Mouse (Mus musculus) c-Kit-positive CD71-positive TER-119-positive erythroid progenitor cells, embryonic 14.5 days (primary cell): Measurements from ENCODE around the gene Naa16.
A peak's percentile ranks its signal among the peaks of the same experiment; 100 is the strongest.
"Not testable (repeated sequence)": the region's sequence is repeated elsewhere in the genome, so short reads cannot be mapped to it uniquely, and the experiment has no call there.

Source experiments
- DNase-seq: peaks from one replicate; pipeline ENCODE4 v3.0.0-alpha.2; 2013; ENCODE audit warnings: low spot score

The Naa16 gene

DNA sequence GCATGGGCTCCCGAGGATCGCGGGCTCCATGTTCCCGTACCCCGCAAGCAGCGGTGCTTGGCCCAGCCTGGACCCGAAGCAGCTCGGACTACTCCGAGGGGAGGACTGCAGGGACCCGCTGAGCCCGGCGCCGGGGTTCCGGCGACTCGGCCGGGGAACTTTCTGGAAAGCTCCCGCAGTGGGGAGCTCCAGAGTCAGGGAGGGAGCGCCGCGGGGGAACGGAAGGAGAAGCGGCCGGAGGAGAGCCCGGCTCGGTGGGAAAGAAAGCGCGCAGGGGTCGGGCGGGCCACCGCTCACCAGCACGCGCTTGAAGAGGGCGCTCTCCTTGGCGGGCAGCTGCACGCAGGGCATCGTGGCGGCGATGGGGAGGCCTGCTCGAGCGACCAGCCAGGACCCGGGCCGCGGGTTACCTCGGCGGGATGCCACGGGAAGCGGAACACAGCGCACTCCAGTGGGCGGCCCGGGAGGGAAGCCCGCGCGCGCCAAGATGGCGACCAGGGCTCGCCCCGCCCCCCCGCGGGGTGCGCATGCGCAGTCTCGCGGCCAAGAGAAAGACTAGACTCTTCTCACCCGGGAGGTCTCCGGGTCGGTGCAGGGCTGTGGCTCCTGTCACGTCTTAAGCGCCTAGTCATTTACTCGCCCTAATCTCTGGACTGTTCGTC lies at the start of gene Naa16:
TSS of gene Naa16 (minus strand) at position 514 of the 662 bp plus-strand sequence.
- DNase-seq = peak; percentile 93

DNA sequence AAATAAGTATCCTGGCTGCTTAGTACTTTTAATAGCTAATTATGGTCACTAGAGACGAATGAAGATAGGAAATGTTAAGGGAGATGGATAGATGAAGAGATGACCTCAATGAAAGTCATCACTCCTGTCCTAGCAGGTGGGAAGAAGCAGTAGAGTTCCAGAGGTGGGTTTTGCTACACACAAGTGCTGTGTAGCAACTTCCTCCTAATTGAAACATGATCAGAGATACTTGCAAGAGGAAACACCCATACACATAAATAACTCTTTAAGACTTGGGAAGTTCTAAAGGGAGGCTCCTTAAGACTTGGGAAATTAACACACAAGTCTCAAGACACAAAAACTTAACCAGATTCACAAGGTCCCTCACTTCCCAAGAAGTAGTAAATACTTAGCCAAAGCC lies 43.5 kb upstream of the Naa16 start:
- DNase-seq = no peak

DNA sequence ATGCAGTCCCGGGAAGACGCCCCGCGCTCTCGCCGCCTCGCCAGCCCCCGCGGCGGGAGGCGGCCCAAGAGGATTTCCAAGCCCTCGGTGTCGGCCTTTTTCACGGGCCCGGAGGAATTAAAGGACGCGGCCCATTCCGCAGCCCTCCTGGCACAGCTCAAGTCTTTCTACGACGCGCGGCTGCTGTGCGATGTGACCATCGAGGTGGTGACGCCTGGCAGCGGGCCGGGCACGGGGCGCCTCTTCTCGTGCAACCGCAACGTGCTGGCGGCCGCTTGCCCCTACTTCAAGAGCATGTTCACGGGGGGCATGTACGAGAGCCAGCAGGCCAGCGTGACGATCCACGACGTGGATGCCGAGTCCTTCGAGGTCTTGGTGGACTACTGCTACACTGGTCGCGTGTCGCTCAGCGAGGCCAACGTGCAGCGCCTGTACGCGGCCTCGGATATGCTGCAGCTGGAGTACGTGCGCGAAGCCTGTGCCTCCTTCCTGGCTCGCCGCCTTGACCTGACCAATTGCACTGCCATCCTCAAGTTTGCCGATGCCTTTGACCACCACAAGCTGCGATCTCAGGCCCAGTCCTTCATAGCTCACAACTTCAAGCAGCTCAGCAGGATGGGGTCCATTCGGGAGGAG lies 36.3 kb upstream of the Naa16 start:
- not testable (repeated sequence) for DNase-seq

DNA sequence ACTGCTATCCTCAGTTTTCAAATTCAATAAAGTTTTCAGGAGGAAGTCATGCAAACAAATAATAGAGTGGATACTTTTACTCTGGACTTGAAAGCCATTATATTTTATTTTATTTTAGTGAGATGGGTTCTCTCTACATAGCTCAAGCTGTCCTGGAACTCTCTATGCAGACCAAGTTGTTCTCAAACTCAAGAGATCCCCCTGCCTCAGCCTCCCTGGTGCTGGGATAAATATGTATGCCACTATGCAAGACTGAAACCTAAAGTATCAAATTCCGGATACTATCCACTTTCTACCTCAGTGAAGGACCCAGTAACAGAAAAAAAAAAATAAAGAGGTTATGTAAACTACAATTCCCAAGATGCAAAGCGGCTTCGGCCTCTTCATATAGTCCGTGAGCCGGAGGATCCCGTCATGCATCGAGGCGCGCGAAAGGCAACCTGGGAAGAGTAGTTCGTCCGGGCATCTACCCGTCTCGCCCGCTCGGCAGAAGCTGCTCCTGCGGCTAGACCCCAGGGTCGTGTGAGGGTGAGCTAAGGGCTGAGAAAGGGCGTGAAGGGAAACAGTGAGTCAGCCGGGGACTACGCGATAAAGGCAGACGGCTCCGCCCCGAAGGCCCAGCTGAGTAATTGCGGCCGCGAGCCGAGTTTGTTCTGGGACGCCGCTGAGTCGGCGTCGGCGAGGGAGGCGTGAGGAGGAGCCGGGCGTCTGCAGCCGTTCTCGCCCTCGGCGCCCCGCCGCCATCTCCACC lies 35.6 kb upstream of the Naa16 start, which contains the start of gene Kbtbd7:
TSS of gene Kbtbd7 (plus strand) at position 533 of the 751 bp plus-strand sequence.
- DNase-seq = peak; percentile 93

DNA sequence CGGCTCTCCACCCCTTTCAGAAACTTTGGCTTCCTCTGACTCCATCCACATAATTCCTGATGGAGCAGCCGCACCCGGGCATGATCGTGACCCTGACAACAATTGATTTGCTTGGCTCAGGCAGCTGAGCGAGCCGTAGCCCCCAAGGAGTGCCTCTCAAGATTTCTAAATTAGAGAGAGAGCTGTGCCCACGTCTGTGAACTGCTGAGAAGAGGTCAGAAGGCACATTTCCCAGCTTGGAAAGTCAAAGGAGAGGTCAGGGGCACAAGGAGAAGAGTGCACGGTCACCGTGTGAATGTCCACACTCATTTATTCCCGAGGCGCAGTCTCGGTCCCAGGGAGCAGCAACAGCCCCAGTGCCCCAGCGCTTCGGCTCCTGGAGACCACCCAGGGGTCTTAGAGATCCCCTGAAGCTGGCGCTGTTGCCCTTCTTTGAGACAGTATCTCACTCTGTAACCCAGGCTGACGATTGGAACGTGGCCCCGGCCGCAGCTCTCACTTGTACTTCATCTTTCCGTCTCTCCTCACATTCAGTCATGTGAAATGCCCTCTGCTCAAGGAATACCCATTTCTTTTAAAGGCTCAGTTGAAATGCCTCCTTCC lies 29.6 kb upstream of the Naa16 start:
- DNase-seq = no peak

DNA sequence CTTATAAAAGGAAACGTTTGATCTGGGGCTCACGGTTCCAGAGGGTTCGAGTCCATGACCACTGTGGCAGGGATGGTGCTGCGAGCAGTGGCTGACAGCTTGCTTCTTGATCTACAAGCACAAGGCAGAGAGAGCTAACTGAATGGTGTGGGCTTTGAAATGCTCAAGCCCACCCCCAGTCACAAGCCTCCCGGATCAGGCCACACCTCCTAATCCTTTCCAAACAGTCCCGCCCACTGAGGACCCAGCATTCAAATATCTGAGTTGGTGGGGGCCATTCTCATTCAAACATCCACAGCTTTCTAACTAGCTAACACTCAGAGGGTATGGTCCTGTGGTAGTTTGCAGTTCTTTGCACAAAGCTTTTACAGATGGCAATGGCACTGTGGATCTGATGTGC lies 22.5 kb upstream of the Naa16 start:
- no peak for DNase-seq

DNA sequence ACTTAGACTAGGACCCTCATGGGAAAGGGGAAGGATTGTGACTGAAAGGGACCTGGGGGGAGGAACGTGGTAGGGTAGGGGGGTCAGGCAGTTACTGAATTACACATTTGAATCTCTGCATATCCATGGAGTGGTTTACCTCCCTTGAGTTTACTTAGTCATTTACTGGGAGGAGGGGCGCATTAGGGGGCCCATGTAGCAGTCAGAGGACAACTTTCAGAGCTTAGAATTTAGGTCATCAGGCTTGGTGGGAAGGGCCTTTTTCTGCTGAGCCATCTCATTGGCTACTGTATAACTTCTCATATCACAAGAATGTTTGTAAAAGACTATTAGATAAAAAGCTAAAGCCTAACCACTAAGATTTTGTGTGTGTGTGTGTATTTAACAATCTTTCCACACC lies 20.1 kb upstream of the Naa16 start:
- no peak for DNase-seq

DNA sequence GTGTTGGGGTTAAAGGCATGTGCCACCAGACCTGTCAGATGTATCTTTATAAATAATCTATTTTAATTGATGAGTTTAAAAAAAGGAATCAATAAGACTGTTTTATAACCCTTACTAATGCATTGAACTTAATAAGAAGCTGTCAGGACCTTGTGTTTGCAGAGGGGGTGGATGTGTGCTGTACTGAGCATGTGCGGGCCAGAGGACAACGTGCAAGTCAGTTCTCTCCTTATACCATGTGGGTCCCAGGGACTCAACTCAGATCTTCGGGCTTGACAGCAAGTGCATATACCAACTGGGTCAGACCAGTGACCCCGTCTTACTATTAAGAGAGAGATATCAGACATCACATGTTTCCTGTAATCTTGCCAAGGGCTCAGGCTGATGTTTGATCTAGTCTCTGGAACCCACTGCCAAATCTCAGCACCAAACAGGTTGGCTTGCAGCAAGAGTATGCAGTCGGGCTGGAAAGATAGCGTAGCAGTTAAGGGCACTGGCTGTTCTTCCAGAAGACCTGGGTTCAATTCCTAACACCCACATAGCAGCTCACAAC lies 18.8 kb upstream of the Naa16 start:
- DNase-seq = no peak

DNA sequence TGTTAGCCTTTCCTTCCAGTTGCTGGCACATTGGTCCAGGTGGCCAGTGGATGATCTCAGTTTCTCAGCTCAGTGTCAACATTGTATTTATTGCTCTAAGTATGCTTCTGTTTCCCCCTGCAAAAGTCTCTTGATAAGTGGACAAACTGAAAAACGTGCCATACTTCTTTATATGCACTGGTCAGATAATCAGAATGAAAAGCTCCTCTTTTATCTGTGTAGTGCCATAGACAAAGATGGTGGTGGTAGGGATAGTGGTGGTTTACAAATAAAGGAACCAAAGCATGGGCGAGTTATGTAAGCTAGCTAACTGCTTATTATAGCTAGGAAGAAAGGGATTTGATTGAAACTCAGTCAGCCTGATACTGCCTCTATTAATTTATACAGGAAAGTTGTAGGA lies 17.1 kb upstream of the Naa16 start:
- no peak for DNase-seq

DNA sequence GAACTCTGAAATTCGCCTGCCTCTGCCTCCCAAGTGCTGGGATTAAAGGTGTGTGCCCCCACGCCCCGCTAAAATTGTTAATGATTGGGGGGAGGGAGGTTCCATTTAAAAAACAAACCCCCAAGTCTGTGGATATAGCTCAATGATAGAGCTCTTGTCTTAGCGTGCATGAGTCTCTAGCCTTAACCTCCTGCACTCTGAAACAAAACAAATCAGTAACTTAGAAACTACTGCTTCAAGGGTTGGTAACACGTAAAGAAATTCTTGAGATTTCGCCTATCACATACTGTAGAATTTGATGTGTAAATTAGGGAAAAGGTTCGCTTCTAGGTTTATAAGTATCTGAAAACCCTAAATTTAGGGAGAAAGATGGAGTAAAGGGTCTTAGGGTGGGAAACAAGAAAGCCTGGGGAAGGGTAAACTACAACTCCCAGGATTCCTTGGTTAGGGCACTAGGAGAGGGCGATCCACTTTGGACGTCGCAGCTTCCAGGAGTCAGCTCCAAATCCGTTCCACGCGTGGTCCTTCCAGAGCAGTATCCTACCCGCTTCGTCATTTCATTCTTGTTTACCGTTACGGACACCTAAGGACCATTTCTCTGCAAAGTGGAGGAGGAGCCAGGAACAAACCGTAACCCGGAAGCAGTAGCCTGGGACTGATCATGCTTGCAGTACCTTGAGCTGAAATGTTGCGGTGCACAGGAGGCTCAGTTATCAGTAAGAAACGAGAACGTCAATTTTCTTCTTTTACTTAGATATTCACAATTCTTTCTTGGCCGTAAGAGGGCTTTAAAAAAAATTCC lies 6.9 kb upstream of the Naa16 start, which contains the start of gene Mtrf1:
TSS of gene Mtrf1 (plus strand) at position 452 of the 802 bp plus-strand sequence.
- peak; percentile 71 for DNase-seq

DNA sequence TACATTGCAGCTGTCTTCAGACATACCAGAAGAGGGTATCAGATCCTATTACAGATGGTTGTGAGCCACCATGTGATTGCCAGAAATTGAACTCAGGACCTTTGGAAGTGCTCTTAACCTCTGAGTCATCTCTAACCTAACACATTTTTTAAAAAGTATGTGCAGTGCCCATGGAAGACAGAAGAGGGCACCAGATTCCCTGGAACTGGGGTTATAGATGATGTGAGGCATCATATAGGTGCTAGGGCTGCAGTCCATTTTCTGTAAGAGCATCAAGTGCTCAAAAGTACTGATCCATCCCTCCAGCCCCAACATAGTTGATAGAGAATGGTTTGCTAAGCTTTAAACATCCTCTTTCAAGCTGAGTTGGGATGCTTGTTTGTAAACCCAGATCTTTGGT lies 4.0 kb upstream of the Naa16 start:
- peak; percentile 72 for DNase-seq

DNA sequence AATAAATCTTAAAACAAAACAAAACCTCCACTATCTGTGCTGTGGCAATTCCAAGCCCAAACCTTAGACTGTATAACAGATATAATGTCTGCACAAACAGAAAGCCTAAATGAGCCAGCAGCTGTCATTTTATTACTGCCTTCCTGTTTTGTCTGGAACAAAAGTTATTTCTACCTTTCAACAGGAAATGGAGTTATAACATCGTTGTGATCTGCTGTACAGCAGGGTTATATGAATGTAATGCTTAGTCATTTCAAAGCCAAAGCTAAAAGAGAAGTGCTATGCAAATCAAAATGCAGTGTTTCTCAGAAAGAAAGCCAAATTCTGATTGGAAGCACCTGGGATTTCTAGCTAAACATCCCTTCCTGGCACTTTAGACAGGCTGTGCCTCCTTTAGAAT lies 2.7 kb upstream of the Naa16 start:
- DNase-seq = no peak

DNA sequence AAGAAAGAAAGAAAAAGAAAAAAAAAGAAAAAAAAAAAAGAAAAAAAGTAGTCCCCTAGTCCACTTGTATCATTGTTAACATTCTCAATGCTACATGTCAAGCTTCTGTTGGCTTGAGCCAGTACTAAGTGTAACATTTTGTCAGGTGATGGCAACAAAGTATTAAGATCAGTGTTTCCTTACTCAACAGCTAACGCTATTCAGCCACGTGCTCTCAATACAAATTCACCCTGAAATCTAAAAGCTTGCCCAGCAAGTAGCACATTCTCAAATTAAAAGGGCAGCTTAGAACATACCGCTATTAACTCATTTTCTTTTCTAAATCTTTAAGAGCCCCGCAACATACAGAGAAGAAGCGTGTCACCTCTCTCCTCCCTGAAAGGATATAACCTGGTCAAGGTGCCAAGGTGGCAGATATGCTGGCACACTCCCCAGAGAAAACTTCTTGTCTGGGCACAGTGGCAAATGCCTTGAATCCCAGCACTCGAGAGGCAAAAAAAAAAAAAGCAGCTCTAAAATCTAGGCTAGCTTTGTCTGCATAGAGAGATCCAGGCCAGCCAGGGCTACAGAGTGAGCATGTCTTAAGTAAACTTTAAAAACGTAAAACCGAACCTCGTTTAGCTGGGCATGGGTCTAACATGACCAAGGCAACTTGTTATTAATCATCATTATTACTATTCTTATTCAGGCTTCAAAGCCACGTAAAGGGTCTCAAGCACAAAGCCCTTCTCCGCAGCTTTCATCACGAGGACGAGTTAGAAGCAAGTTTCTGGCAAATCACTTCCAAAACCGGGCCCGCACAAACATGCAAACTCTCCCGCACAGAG lies 927 bp downstream of the Naa16 start:
- DNase-seq = peak; percentile 21

DNA sequence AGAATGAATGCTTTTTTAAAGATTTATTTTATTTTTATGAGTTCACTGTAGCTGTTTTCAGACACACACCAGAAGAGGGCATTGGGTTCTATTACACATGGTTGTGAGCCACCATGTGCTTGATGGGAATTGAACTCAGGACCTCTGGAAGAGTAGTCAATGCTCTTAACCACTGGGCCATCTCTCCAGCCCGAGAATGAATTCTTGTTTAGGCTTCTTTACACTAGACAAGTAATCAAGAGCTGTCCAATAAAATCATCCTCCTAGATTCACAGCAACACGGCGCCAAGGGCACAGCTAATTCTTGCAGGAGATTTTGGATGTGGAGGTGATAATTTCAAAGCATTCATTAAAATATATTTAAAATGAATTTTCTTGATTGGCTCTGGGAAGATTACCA lies 2.3 kb downstream of the Naa16 start:
- no peak for DNase-seq

DNA sequence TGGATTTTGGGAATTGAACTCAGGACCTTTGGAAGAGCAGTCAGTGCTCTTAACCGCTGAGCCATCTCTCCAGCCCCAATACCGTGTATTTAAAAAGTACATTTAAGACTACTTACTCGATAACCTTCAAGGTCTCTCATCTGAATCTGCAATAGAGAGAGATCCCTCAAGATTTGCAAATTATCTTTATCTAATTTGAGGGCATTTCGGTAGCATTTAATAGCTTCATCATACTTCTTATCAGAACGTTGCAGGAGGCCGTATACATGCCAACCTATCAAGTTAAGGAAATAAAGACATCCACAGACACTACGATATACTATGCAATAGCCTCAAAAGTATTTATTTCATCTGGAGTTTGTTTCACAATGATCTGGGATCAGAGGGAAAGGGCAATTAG lies 7.5 kb downstream of the Naa16 start:
- DNase-seq = peak; percentile 34

DNA sequence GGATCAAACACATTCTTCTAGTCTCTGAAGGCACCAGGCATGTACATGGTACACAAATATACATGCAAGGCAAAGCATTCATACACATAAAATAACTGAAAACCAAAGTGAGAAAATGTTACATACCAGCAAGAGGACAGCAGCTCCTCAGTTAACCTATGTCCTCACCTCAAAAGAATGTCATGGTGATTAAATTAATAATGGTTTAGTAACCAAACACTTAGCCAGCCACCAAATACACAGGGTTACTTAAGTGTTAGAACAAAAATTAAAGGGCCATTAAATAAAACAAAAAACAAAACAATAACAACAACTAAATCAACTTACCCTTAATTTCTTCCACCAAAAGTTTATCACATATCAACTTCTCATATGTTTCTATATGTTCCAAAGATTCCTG lies 13.5 kb downstream of the Naa16 start:
- DNase-seq = no peak

DNA sequence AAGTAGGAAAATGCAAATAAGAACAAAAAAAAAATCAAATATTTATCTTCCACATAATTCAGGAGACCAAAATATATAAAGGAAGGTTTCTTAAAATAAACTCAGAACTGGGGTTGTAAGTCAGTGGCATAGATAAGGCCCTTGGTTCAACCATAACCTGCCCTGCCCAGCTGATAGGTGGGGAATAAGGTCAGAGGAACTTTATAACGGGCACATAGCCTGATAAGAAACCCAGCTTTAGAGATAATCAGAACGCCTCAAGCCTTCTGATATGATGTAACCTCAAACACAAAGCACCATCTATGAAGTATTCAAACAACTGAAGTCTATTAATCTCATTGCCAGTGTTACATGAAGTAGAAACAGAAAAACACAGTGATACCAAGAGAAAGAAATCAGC lies 32.5 kb downstream of the Naa16 start:
- DNase-seq = peak; percentile 27

DNA sequence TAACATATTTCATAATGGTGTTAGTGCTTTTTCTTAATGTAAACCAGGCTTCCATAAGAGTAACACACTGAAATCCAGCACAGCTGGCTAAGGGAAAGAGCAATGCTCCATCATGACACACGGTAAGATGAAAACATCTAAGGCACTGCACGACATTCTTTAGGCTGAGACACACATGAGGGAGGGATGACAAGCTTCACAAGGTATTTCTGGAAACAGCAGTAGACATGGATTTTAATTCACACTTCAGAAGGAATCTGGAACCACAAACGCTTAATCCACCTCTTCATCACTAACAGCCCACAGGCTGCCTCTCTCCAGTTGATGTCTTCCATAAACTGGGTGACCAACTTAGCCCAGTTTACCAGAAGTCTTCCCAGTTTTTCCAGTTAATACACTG lies 44.2 kb downstream of the Naa16 start:
- DNase-seq = no peak

DNA sequence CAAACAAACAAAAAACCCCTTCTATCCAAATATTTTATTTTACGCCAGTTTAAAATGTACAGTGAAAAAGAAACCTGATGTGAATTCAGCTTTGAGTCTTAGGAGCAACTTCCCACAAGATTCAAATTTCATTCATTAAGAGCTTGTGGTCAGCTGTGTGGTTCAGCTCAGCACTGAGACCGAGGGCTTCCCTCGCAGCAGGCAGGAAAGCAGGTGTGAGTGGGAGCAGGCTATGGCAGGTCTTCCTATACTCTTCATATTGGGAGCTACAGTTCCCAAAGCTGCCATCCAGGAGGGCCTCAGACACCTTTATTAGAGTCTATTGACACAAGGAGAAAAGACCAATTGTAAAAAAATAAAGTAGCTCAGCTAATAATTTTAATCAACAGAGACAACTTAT lies 55.0 kb downstream of the Naa16 start:
- DNase-seq = no peak

DNA sequence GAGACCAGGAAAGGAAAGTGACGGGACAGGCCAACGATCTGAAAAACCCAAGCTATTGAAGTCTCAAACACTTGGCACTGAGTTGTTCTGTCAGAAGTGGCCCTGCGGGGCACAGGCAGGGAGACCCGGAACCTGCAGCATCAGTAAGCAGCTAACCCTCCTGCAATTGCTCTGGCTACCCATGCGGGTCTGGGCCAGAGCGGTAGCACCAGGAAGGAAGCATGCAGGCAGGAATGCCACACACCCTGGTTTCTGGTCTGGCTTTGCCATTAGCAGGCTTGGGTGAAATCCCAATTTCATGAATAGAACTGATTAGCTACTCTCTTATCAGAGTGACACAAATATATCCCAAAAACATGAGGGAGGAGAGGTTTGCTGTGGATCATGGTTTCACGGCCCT lies 58.6 kb downstream of the Naa16 start:
- no peak for DNase-seq
